Mouse (Mus musculus) adrenal gland, adult 18-20 months (tissue): ENCODE results near the gene Xrcc1. TPM values are rescaled to one million over a fixed set of nuclear protein-coding genes. Genes with fewer than 3 reads are reported as not detected.

Experiments used
- DNase-seq, 2 experiments: peaks; one replicate each; pipeline ENCODE4 v3.0.0; 2021 to 2022; ENCODE audit warnings: low spot score in 2 of 2
- total RNA-seq, 2 experiments: library from RNA; stranded (reverse); gene quantifications; 1 replicate in 1 of 2; 2 replicates in 1 of 2; pipeline ENCODE4 v1.2.3; 2021

The Xrcc1 gene
- total RNA-seq, 2 experiments from 2014 or later, result 35.9 to 37.1 TPM

DNA sequence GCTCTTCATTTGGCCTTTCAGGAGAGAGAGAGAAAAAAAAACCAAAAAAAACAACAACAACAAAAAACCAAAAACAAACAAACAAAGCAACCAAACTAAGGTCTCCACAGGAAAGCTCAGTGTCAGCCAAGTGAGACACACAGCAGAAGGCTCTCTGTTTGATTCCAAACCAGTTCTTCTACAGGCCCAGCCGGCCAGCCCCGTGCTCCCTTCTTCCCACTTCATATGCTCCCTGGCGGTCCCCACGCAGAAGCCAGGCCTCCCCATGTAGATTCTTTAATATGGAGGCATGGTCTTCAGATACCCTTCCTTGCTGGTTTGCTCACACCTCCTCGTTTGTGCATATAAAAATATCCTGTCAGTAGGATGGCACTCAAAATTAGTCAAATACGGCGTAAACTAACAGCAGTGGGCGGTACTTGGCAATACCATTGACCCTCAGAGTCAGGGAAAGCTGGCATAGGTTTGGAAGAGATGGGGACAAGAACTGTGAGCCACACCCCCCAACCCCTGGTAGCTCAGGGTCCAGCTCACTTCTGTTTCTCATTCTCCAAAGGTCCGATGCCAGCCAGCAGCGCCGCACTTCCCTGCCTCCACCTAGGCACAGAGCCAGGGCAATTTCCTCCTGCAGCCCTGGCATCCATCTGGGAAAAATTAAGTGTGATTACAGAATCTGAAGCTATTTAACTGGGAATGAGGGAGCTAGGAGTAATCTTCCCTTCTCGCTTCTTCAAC is 20.2 kb upstream of the Xrcc1 start:
- no peak for DNase-seq

DNA sequence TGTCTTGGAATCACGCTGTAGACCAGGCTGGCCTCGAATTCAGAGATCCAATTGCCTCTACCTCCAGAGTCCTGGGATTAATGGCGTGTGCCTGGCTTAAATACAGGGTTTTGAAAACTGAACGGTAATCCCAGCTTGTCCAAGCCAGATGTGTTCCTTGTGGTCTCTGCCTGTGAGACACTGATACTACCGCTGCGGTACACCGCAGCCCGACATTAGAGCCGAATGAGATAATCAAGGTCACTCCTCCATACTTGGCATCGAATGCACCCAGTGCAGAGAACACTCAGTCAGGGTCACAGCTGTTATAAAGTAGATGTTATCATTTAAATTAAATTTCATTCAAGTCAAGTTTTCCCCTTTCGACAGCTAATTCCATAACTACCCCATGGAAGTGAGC is 17.2 kb upstream of the Xrcc1 start:
- no peak for DNase-seq

DNA sequence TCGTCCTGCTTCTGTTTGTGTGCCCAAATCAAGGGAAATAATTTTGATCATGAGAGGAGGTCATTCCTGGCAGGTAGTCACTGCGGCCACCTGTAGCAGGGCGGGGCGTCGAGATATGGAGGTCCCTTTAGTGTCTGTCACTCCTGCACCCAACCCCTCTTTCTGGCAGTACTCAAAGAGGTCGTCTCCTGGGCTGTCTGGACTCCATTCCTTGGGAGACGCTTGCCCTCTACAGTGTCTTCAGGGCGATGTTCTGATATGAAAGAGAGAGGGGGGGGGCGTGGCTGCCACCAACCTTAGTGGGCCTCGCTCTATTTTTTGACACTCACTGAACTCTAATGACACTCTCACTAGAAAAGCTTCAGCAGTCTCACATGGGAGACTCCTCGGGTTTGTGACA is 16.5 kb upstream of the Xrcc1 start:
- DNase-seq, result no peak

DNA sequence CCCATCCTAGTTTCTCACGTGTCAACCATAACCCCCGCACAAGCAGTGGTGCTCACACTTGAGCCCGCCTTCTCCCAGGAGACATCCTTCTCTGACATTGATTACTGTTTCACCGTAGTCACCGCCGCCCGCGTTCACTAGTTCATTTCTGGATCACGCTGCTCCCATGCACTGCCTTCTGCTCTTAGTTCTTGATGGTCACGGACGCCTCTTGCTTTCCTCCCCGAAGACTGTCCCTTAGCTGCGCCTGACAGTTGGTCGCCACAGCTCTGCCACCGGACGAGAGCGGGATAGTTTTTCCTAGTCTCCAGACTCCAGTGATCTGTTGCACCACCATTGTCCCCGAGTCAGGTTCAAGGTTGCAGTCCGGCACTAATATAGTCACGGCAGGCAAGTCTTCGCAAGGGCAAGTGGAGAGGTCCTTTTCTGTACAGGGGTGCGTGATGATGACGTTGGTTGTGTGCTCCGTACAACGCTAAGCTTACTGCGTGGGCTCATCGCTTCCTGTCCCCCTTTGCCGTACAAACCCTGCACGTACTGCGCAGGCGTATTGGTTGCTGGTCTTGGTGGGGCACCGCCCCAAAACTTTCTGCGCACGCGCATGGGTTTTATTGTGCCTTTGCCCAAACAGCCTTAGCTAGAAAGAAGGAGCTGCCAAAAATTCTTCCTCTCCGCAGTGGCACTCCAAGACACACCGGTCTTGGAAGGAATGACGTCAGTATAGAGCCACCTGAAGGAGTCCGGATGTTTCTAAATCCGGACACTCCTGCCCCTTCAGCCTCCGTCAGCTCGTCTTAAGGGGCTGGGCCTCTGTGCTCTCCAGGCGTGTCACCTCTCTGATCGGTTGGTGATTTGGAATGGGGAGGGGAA is 15.8 kb upstream of the Xrcc1 start, which contains the start of gene Irgq:
Gene Irgq, plus strand, starts transcription at position 628 of the 870 bp plus-strand sequence.
- peak; percentile 97 to 98 for DNase-seq

DNA sequence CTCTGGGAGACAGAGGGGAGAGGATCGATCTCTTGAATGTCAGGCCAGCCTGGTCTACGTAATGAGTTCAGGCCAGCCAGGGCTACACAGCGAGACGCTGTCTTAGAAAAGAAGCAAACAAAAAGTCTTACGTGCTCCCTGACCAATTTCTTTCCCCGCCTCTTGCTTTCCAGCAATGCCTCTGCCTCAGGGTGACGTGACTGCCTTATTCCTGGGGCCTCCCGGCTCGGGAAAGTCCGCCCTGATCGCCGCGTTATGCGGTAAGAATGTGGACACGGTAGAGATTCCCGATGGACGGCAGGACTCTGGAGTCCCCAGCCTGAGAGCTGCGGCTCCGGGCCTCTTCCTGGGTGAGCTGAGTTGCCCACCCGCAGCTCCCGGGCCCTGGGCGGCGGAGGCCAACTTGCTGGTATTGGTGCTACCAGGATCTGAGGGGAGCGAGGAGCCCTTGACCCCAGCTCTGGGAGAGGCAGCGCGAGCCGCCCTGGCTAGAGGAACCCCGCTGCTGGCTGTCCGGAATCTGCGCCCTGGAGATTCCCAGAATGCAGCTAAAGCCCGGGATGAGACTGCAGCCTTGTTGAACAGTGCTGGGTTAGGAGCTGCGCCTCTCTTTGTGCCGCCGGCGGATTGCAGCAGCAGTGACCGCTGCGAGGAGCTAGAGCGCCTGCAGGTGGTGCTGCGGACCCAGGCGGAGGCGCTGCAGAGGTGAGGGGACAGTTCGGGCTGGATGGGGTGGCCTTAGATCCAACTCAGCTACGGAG is 14.7 kb upstream of the Xrcc1 start:
- peak; percentile 59 to 62 for DNase-seq

DNA sequence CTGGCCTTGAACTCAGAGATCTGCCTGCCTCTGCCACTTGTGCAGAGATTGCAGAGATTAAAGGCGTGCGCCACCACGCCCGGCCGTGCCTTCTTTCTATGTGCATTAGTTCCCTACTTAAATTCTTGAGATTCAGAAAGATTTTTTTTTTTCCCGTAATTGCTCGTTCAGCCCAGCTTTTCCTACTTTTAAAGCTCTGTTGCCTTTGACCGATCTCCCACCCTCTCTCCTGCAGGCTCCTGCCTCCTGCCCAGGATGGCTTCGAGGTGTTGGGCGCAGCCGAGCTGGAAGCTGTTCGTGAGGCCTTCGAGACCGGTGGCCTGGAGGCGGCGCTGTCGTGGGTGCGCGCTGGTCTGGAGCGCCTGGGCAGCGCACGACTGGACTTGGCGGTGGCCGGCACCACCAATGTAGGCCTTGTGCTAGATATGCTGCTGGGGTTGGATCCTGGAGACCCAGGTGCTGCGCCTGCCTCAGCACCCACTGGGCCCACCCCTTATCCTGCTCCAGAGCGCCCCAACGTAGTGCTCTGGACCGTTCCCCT is 13.0 kb upstream of the Xrcc1 start:
- DNase-seq, result no peak

DNA sequence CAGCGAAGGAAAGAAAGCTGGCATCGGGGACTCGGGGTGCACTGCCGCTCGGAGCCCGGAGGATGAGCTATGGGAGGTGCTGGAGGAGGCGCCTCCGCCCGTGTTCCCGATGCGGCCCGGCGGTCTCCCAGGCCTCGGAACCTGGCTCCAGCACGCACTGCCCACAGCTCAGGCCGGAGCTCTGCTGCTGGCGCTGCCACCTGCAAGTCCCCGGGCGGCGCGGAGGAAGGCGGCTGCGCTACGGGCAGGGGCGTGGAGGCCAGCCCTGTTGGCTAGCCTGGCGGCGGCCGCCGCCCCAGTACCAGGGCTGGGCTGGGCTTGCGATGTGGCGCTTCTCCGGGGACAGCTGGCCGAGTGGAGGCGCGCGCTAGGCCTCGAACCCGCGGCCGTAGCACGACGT is 12.3 kb upstream of the Xrcc1 start:
- DNase-seq, result no peak

DNA sequence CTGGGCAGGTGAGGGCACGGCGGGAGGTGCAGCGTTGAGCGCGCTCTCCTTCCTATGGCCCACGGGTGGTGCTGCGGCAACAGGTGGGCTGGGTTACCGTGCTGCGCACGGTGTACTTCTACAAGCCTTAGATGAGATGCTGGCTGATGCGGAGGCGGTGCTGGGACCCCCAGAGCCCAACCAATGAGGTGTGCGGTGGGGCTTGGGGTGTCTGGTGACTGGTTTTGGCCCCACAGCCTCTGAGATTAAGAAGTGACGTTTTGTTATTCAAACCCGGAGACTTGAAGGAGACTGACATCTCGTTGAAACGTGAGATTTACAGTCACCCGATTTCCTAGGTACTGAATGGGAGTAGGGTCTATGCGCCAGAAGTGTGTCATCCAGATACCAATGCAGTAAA is 11.8 kb upstream of the Xrcc1 start:
- no peak for DNase-seq

DNA sequence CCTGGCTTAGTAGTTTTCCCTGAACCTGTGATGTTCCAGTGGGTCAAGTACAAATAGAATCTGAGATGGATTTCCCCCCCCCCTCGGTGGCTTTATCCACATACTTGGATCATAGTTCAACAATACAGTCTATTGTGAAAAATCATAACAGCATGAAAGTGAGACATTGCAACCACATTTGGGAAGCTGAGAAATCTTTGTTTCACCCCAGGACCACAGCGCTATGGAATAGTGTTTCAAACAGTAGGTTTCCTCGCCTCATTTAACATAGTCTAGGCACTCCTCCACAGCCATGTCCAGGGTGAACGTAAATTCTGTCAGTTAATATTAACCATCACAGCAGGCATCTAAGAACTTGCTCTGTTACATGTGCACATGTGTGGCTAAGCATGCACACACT is 9.0 kb upstream of the Xrcc1 start:
- DNase-seq, result no peak

DNA sequence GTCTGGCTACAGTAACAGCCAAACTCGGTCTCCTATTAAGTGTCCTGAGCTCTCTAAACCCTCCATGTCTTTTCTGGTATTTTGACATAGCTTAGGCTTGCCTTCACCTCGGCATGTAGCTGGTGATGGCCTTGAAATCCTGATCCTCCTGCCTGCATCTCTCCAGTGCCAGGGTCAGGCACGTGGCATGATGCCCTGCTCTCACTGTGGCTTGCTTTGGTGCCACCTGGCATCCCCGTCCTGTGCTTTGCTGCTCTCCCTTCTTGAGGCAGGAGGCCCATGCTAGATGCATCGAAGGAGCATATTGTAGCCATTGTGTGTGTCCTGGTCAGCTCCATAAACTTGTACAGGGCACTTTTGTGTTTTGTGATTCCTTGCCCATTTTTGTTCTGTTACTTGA is 8.5 kb upstream of the Xrcc1 start:
- no peak for DNase-seq

DNA sequence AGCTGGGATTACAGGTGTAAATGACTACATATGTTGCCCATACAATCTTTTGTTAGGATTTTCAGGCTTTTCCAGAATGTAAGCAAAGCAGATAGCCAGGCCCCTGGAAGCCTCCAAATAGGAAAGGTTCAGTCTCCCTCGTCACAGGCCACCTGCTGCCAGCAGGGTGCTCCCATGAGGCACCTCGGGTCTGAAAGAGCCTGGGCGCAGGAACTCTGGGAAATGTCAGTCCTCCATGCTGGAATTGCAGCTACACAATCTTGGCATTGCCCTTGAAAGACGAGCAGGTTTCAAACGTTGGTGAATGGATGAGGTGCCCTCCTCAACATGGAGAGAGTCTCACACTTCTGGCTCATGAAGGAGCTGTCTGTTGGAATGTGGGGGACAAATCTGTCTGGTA is 7.9 kb upstream of the Xrcc1 start:
- no peak for DNase-seq

DNA sequence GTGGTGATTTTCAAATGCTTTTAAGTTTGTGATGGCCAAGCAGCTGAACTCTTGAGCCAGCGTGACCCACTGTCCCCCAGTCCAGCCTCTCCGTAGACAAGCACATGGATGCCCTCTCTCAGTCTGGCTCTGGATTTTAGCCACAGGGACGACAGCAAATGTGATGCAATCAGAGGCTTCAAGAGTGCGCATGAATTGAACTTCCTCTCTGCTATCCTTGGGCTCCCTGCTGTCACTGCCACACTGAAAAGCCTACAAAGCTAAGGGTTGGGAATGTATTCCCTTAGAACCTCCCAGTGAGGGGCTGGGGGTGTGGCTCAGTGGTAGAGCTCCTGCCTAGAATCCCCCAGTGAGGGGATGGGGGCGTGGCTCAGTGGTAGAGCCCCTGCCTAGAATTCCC is 7.4 kb upstream of the Xrcc1 start:
- no peak for DNase-seq

DNA sequence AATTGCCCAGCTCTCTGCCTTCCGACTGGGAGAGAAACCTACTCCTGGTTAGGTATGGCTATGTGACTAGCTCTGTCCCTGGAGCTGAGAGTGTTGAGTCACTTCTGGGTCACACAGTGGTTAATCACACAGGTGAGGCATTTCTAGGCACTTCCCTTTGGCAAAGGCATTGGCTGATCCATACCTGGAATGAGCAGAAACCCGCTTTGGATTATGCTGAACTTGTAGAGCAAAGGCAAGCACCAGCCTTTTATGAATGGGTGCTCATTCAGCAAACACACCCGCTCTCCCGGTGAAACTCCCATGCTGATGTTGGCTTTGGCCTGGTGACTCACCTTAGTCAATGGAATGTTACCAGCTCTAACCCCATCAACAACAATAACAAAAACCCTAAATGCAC is 6.4 kb upstream of the Xrcc1 start:
- no peak for DNase-seq

DNA sequence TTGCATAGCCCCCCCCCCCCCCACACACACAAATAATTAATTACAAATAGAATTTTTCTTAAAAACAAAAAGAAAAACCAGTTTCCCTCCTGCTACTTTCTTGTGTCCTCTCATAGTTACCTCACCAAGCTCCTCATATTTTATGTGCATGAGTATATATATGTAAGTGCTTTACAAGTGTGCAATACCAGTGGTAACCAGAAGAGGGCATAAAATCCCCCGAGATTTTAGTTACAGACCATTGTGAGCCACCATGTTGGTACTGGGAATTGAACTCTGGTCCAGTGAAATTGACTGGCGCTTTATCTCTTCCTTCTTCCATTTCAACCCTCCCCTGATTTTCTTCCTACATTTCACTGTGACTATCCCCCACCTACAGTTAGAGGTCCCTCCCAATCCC is 1.6 kb upstream of the Xrcc1 start:
- DNase-seq, result no peak

DNA sequence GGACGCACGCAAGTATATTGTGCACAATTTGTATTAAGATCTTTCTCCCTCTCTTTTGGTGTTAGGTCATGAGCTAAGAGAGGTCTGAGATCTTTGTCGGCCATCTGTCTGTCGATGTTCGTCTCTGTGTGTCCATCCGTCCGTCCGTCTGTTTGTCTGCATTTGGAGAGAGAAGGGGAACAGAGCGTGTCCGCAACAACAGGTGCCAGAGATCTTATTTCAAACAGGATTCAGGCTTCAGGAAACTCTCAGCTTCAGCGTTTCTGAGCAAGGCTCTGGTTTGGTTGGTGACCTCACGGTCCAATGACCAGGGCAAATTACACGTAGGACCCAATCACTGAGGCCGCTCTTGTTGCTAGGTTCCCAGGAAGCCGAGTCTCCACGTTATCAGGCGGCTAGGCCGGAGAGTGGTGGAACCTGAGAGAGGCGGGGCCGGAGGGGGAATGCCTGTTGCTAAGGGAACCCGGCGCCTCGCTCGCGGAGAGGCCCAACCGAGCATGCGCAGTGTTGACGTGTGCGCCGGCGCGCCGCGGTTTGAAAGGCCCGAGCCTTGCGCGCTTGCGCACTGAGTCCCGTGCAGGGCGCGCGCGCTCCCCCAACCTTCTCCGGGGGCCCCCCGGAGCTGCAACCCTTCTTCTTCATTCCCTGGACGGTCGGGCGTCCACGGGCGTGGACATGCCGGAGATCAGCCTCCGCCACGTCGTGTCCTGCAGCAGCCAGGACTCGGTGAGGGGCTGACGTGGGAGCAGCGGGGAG is 723 bp downstream of the Xrcc1 start:
- DNase-seq, result peak; percentile 97 to 98

DNA sequence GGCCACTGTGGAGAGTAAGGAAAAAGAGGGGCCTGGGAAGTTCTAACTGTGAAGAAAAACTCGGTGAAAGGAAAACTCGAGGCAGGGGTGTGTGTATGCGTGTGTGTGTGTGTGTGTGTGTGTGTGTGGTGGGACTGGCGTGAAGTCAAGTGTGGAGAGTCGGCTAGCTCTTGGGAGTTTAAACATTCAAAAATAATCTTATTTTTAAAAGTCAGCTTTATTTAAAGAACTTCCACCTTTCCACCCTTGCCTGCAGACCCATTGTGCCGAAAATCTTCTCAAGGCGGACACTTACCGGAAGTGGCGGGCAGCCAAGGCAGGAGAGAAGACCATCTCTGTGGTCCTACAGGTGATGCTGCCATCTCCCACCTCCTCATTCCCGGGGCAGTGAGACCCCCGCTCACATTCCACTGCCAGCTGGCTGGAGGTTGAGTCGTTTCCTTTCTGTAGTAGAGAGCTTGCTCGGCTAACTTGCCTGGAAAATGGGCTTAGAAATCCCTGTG is 1.5 kb downstream of the Xrcc1 start:
- DNase-seq, result no peak

DNA sequence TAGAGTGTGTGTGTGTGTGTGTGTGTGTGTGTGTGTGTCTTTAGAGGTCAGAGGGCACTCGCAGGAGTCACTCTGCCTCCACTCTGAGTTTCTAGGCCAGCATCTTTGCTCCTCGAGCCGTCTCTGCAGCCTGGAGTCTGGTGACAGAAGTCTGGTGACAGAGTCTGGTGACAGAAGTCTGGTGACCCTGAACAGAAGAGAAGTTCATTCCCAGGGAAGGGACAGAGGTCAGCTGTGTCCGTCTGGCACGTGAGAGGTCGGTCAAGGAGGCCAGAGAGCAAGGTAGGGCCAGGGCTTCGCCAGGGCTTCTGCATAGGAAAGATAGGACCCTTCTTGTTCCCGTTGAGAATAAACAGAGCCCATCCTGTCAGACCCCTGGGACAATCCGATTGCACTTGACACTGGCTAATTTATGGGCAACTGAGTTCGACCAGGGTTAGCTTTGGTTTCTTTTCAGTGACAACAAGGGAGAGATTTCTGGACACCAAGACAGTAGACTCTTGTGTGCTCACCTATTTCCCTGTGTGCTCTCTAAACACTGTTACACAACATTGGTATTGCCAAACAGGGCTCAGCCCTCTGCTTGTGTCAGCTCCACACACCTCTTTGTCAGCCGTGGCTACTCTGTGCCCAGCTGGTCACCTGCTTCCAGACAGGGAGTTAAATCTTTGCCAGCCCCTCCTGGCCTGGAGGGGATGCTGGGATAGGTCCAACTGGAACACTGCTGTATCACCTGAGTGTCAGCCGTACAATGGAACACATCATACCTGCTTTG is 6.1 kb downstream of the Xrcc1 start:
- DNase-seq, result no peak

DNA sequence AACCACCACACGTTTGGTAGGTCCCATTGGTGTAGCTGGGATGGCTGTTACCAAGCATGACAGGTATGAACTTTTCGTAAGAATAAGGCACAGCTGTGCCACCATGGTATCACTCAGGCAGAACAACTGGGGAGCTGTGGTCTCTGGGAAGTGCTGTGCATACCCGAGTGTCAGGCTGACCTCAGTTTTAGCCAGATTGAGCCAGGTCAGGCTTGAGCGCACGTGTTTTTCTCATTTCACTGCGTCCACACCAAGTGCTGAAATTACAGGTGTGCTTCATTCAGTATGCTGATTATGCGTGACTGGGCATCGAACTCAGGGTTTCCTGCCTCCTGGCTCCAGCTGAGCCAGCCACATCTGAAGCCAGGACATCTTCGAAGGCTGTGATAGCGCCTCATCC is 9.7 kb downstream of the Xrcc1 start:
- no peak for DNase-seq

DNA sequence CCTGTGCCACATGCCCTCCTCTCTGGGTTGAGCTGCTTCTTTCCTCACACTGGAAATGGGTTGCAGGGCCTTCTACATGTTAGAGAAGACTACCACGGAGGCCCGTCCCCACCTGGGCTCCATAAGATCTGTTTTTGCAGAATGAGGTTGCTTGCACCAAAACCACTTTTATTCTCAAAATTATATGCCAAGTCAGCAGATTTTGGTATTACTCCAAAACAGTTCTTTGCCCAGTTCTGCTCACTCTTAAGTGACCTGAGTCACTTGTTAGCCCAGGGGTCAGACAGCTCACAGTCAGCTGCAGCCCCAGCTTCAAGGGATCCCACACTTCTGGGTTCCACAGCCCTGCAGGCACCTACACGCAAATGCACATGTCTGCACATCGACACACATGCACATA is 15.4 kb downstream of the Xrcc1 start:
- no peak for DNase-seq
